Mouse (Mus musculus) heart, embryonic 14.5 days (tissue): ENCODE measurements at regions not wholly inside any gene's neighbourhood (a gene's known extent, or its start where the extent isn't known, plus 50 kb on each side); places are given as distances from the start of the nearest gene placed in this dataset.
A peak's percentile ranks its signal among the peaks of the same experiment; 100 is the strongest.

Source experiments
- ATAC-seq: fragments of 200-750 bp; cut with Nextera tagmentation; 2 replicates; pipeline ENCODE4 v1.8.0; 2017; ENCODE audit warnings: low read depth, moderate TSS enrichment; ENCODE audit not compliant: insufficient number of reproducible peaks, insufficient read depth, low FRiP score
- H3K27ac ChIP-seq, 2 experiments: fragments of 200-500 bp in 1 of 2; fragments of 300-500 bp in 1 of 2; sonication (generic) in 1 of 2; replicated peaks in 1 of 2; 2 replicates each; pipeline ENCODE4 v1.5.1; 2012 to 2014; ENCODE audit warnings: low read depth in 2 of 2, low read length in 2 of 2, control low read depth in 1 of 2, mild to moderate bottlenecking in 1 of 2, mixed read lengths in 1 of 2; ENCODE audit not compliant: control insufficient read depth in 1 of 2, insufficient read depth in 1 of 2
- H3K27me3 ChIP-seq: fragments of 300-500 bp; sonication (generic); 2 replicates; pipeline ENCODE4 v1.6.1; 2014; ENCODE audit warnings: mild to moderate bottlenecking, low read length, control low read depth; ENCODE audit not compliant: control insufficient read depth, insufficient read depth
- H3K36me3 ChIP-seq: fragments of 300-500 bp; sonication (generic); 2 replicates; pipeline ENCODE4 v1.6.1; 2014; ENCODE audit warnings: mild to moderate bottlenecking, control low read depth, low read length, mixed read lengths; ENCODE audit not compliant: control insufficient read depth, insufficient read depth
- H3K4me1 ChIP-seq, 2 experiments: fragments of 200-500 bp in 1 of 2; fragments of 300-500 bp in 1 of 2; sonication (generic) in 1 of 2; 2 replicates each; pipeline ENCODE4 v1.6.1; 2012 to 2014; ENCODE audit warnings: low read length in 2 of 2, control low read depth in 1 of 2, mixed read lengths in 1 of 2; ENCODE audit not compliant: control insufficient read depth in 2 of 2, insufficient read depth in 2 of 2
- H3K4me2 ChIP-seq: fragments of 300-500 bp; sonication (generic); 2 replicates; pipeline ENCODE4 v1.6.1; 2014; ENCODE audit warnings: mild to moderate bottlenecking, low read length
- H3K4me3 ChIP-seq, 2 experiments: fragments of 200-500 bp in 1 of 2; fragments of 300-500 bp in 1 of 2; sonication (generic) in 1 of 2; 2 replicates each; pipeline ENCODE4 v1.5.1; 2012 to 2014; ENCODE audit warnings: low read length in 2 of 2, mild to moderate bottlenecking in 2 of 2, control low read depth in 1 of 2, low read depth in 1 of 2, moderate library complexity in 1 of 2; ENCODE audit not compliant: control insufficient read depth in 1 of 2, insufficient read depth in 1 of 2
- H3K9ac ChIP-seq: fragments of 300-500 bp; sonication (generic); 2 replicates; pipeline ENCODE4 v1.6.1; 2014; ENCODE audit warnings: mild to moderate bottlenecking, low read length
- H3K9me3 ChIP-seq: fragments of 300-500 bp; sonication (generic); 2 replicates; pipeline ENCODE4 v1.6.1; 2016; ENCODE audit warnings: low read length, control low read depth; ENCODE audit not compliant: control insufficient read depth
- WGBS: fragments of 180-500 bp; shearing (Covaris S2); extraction: QIAGEN DNeasy Blood & Tissue Kit; methylation state at CpG from one replicate; pipeline ENCODE4 v1.1.7; 2014; 5-methylcytosine and 5-hydroxymethylcytosine counted together

DNA sequence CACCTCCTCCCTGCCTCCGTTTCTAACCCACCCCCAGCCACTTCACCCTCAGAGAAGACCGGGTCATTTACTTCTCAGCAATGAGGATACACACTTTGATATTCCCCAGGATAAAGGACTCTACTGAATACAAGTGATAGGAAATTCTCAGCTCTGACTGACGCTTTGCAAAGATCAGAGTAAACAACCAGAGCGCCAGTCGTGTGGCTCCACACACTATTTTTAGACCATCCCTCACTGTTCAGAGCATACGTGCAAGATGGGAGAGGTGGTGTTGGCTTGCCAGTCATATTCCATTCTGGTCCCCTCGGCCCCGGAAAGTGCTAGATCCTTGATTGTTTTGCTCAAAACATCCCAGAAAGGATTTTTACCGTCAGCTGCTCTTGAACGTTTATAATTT lies 266.8 kb upstream of the Zfp637 start:
- ATAC-seq, result peak; percentile 70; the same call in 1 of the 2 replicates
- no peak overlapping the region; the same call in 1 of the 2 replicates for H3K9ac ChIP-seq

DNA sequence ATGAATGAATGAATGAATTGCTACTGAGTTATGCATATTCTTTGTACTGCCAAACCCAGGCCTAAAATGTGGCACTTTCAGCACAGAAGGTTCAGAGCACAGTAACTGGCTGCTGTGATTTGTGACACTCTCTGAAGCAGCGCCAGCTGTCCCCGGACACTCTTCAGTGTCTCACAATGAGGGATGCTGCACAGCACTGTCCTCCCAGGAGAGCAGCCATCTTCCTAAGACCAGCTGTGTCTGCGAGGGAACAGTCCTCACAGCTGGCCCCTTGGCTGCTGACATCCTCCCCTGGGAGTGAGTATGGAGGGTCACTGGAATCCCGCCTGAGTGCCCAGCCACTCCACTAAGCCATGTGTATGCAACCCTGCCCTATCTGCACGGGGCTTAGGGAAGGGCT lies 265.9 kb upstream of the Zfp637 start:
- Histone ChIP-seq H3K4me2 (no peak overlapping the region), H3K9me3 (no peaks in the 10 kb centered on the region), H3K27me3 (no peaks in the 10 kb centered on the region), H3K4me1 (peaks cover 19 to 25% of the 10 kb centered on the region in 2 experiments), H3K4me3 (no peak overlapping the region), H3K9ac (no peak overlapping the region), H3K27ac (no peak overlapping the region), H3K36me3 (no peaks in the 10 kb centered on the region)
- 81% methylated on average over 5 of the region's 5 CpGs for WGBS
- no peak for ATAC-seq

More for the DNA sequence above, 266.8 kb upstream of the Zfp637 start:
- Histone ChIP-seq H3K4me1 (peaks cover 22 to 25% of the 10 kb centered on the region in 2 experiments), H3K4me3 (no peak overlapping the region), H3K4me2 (peak overlapping the region; percentile 24), H3K9me3 (no peaks in the 10 kb centered on the region), H3K27ac (peak overlapping the region; percentile 60 to 61; a peak in 3 of 4 replicates), H3K27me3 (no peaks in the 10 kb centered on the region), H3K36me3 (no peaks in the 10 kb centered on the region)
- WGBS, result 20% methylated on average over 10 of the region's 10 CpGs

DNA sequence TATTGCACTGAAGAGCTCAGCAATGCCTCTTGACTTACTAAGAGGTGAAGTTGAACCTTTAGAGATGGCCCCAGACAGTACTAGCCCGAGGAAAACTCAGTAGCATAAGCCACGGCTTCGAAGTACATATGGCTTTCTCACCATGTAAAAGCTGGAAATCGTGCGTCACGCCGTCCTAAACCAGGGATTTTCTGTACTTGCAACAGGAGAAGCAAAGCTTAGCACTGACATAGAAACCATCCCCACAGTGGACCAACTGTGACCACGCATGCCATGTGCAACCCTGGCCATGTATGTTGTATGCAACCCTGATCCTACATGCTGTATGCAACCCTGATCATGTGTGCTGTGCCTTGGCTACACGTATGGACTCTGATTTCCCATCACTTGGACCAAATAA lies 265.0 kb upstream of the Zfp637 start:
- H3K4me1 ChIP-seq, result peaks cover 19 to 25% of the 10 kb centered on the region in 2 experiments
- H3K4me2 ChIP-seq, result no peak overlapping the region
- no peak overlapping the region for H3K27ac ChIP-seq
- no peak overlapping the region for H3K9ac ChIP-seq
- 93% methylated on average over 9 of the region's 9 CpGs for WGBS
- no peaks in the 10 kb centered on the region for H3K36me3 ChIP-seq
- no peaks in the 10 kb centered on the region for H3K27me3 ChIP-seq
- ATAC-seq, result no peak
- H3K4me3 ChIP-seq, result no peak overlapping the region
- H3K9me3 ChIP-seq, result no peaks in the 10 kb centered on the region

DNA sequence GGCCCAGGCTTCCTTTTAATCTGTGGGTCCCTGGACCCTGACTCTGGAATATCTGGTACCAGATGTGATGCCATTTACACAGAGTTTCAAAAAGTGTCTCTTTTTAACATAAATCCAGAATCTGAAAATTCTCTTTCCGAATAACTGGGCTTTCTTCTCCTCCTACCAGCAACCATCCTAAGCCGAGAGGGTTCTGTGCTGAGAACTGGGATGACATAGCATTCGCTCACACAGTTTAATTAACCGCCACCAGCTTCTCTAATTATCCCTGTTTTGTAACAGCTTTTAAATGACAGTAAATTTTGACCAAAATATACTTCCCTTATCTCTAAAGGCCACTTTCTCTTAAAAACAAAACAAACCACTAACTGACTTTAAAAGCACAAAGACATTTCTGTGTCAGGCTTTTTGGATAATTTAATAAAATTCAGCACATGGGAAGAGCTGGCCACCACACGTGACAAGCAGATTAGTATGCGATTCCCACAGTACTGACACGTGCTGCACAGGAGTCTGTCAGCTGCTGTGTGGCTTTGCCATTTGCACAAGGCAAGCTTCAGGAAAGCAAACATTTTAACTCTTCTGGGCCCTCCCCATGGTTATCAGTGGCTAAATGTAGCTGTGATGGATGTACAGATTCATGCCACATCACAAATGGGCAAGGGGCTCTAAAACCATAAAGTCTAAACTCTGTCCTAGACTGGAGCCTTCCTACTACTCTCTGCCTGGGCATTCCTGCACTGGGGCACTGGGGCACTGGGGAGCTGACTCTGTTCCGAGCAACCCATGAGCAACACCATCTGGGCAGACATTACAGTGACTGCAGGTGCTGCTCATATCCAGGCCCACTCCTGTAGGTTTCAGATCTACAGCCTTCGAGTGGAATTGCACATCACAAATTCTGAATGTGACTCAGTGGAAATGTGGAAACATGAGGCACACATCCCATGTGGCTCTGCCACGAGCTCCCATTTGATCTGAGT lies 263.1 kb upstream of the Zfp637 start:
- Histone ChIP-seq H3K27me3 (no peaks in the 10 kb centered on the region), H3K27ac (no peak overlapping the region), H3K9me3 (no peaks in the 10 kb centered on the region), H3K9ac (no peak overlapping the region), H3K4me2 (no peak overlapping the region), H3K36me3 (no peaks in the 10 kb centered on the region), H3K4me3 (no peak overlapping the region), H3K4me1 (peaks cover 15 to 19% of the 10 kb centered on the region in 2 experiments)
- no peak for ATAC-seq
- 81% methylated on average over 10 of the region's 10 CpGs for WGBS

DNA sequence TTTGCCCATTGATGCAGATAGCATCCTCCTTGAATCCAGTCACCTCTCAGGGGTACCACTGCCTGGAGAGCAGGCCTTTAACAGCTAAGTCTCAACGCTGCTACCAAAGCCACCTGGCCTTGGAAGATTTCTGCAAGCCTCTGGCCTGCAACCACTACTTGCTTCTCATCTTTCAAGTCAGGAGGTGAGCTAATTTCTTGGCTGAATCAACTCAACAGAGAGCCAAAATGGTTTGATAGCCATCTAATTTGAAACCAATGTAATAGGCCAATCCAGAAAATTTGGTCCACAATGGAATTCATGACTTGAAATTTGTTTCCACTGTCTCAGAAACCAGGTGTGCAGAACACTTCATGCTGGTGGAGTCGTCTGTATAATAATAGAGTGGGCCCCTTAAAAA lies 260.0 kb upstream of the Zfp637 start:
- Histone ChIP-seq H3K9ac (no peak overlapping the region), H3K9me3 (no peaks in the 10 kb centered on the region), H3K27me3 (no peaks in the 10 kb centered on the region), H3K36me3 (no peaks in the 10 kb centered on the region), H3K27ac (no peak overlapping the region), H3K4me1 (no peaks in the 10 kb centered on the region), H3K4me3 (no peak overlapping the region), H3K4me2 (no peak overlapping the region)
- 80% methylated on average over 2 of the region's 2 CpGs for WGBS
- no peak for ATAC-seq

DNA sequence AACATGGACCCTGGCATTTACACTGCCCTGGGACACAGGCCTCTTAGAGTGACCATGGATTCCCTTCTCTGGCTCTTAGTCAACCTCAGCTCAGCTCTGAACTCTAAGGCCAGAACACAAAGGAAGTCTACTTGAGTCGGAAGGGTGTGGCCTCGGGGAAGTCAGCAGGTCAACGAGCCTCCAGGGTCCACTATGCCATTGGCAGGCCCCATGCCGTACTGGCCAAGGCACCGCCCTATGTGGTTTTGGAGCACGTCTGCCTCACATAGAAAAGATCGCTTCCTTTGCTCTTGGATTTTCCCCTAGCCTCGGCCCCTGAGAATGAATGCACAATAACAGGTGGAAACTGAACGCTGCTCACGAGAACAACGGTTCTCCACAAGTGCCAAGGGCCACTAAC lies 257.9 kb upstream of the Zfp637 start:
- no peaks in the 10 kb centered on the region for H3K27me3 ChIP-seq
- no peak for ATAC-seq
- H3K4me3 ChIP-seq, result no peak overlapping the region
- no peak overlapping the region for H3K9ac ChIP-seq
- WGBS, result 90% methylated on average over 11 of the region's 11 CpGs
- no peak overlapping the region for H3K27ac ChIP-seq
- no peak overlapping the region for H3K4me2 ChIP-seq
- no peaks in the 10 kb centered on the region for H3K36me3 ChIP-seq
- H3K4me1 ChIP-seq, result no peaks in the 10 kb centered on the region
- H3K9me3 ChIP-seq, result no peaks in the 10 kb centered on the region

DNA sequence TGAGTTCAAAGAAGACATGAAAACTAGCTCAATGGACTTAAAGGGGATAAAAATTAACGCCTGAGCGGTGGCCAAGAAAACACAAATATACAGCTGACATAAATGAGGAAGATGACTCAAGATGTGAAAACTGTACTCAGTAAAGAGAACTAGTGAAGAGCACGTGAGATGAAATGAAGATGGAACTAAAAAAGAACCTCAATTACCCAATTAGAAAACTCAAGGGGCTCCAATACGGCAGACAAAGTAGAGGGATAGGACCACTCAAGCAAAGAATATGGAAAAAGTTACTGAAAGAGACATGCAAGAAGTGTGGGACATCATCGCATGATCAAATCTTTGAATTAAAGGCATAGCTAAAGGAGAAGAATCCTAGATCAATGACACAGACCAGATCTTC lies 256.4 kb upstream of the Zfp637 start:
- Histone ChIP-seq H3K4me2 (no peak overlapping the region), H3K9ac (no peak overlapping the region), H3K27ac (no peak overlapping the region), H3K9me3 (no peaks in the 10 kb centered on the region), H3K27me3 (no peaks in the 10 kb centered on the region), H3K4me3 (no peak overlapping the region), H3K4me1 (no peaks in the 10 kb centered on the region), H3K36me3 (no peaks in the 10 kb centered on the region)
- ATAC-seq, result no peak
- WGBS, result 90% methylated on average over 5 of the region's 5 CpGs
